Mouse (Mus musculus) CH12F3 (cell line): ENCODE data around the gene Mecr.

Experiments used
- in situ Hi-C: fragments of 300-500 bp; cut with MboI; formaldehyde crosslinking; loops from 2 replicates; pipeline ENCODE4 v1.14.3; 2020; ENCODE audit warnings: low sequenced_read_pairs

Mecr gene

DNA sequence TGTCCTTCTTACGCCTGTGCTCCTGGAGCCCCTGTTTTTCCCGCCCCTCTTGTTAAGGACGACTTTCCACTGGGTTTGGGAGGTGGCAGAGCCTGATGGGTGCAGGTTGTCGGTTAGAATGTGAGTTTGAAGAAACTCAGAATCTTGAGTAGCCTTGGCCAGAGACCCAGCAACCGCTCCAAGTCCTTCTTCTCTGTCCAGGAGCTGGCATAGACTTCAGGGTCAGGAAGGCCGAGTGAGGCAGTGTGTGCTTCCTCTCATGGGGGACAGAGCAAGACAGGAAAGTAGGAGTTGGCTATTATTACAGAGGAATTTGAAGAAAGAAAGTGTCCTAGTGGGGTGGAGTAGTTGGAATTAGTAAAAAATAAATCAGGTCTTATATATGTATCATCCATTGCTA is 40.3 kb downstream of the Mecr start:
- in situ Hi-C loops, result no loop called here

DNA sequence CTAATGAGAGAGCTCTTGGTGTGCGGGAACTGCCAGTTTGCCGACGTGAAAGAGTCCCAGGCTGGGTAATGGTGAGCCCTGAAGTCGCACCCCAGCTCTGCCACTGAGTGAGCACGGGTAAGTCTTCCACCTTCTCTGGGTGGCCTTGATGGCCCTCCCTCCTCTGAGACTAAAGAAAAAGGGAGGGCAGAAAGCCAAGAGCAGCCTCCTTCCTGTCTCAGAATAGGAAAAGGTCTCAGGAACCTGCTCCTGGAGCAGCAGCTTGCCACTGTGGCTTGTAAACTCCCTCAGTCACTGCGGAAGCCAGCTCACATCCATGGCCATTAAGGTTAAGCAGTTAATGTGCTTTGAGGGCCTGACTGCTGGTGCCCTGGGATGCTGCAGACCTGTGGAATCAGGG is 42.1 kb downstream of the Mecr start:
- in situ Hi-C loops, result no loop called here

DNA sequence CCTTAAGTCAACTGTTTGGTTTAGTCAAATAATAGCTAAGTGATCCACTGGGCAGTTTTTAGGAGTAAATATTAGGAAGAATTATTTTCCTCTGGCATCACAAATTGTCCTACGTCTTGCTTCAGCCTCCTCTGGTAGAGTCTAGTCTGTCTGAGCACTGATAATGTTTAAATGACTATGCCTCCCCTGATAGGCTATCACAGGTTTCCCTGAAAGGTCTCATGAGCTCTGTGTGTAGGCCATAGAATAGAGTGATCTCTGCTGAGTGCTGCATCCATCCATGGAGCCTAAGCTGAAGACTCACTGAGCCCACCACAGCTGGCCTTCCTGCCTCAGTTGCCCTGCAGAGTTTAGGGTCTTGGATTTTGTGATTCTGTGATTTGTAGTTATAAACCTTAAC is 45.3 kb downstream of the Mecr start:
- in situ Hi-C loops, result no loop called here

DNA sequence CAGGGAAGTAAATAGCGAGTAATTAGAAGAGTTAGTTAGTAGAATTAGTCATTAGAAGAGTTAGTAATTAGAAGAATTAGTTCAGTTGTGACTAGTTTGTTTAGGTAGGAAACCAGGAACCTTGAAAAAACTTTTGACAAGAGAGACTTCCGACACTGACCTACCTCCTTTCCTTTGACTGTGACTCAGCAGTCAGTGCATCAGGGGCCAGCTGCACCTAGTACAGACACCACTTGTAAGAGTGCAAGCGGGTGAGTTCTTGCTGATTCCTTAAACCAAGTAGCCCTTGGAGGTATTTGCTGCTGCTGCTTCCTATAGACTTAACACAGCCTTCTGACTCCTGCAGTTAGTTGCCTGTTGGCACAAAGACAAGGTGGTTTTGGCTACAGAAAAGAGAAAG is 47.4 kb downstream of the Mecr start:
- in situ Hi-C loops, result no loop called here

DNA sequence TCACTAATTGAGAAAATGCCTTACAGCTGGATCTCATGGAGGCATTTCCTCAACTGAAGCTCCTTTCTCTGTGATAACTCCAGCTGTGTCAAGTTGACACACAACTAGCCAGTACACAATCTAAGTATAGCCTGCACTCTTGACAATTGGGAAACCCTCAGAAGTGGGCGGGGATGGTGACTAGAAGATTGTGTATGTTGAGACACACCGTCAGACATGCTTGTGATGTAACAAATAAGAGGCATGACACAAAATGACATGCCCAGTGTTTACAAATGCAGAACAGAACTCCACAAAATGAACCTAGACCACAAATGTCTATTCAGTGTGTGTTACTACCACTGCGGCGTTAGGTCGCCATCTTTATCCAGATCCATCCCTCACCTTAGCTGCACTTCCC is 53.8 kb downstream of the Mecr start:
- in situ Hi-C loops, result no loop called here

DNA sequence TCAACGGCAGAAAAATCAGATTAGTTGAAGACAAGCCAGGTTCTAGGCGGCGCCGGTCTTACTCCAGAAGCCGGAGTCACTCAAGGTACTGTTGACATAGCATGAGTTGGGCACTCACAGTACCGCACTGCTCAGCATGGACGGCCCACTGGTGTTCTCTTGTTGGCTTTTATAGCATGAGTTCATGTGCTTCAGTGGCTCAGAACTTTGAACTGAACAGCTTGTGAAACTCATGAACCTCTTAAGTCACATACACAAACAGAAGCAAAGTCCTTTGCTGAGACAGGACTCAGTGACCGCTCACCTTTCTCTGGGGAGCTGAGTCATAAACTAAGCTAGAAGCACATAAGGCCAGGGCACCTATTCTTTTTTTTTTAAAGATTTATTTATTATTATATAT is 54.5 kb downstream of the Mecr start:
- in situ Hi-C loops, result no loop called here

DNA sequence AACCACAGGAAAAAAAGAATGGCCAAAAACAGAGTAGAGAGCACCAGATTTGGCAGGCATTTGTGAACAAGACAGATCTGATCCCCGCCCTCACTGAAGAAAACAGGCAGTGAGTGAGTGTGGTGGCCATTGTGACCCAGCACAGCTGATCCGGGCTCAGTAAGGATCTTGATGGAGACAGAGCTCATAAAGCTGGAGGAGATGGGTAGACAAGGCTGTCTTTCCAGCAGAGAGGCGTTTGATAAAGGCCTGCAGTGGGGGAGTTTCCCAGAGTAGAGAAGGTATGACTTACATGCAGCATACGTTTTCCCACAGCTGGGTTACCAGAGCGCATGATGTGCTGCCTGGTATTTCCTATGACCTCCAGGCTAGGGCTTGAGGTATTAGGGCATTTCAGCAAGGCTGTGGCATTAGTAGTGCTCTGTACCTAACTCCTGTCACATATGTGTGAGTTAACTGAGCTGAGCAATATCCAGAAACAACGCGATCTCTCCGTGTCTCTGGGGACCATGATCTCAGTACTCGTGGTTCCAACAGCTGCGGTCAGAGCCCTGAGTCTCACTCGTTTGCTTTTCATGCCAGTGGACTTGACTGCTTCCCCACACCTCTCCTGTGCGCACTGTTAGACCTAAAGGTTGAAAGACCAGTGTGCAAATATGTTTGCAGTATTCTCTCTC is 55.4 kb downstream of the Mecr start:
- in situ Hi-C loops, result no loop called here

DNA sequence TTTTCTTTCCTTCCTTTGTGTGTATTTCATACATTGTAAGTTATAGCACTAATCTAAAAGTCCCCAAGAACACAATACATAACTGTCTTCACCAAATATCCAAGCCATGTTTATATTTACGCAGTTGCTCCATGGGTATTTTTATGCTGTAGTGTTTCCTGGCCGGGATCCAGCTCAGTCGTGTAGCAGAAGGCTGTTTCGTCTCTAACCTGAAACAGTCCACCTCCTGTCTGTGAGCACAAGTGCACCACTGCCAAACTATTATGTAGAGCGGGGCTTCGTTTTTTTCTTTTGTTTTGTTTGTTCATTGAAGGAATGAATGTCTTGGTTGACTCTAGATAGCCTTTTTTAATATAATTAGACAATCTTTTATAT is 55.9 kb downstream of the Mecr start:
- in situ Hi-C loops, result no loop called here

DNA sequence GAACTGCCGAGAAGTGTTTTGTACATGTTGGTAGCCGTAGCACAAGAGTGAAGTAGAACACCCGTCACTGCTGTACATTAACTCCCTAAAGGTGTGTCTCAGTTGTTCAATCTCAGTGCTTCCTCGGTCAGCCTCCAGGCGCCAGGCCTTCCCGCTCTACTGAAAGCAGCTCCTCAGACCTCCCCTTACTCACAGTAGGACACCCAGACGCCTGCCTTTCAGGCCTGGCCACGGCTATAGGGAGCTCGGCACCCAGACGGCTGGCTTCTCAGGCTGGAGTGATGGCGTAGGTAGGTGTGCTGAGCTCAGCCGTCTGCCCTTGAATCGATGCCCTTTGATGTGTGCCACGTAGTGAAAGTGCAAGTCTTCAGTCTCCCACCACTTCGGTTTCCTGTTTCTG is 57.8 kb downstream of the Mecr start:
- in situ Hi-C loops, result no loop called here

DNA sequence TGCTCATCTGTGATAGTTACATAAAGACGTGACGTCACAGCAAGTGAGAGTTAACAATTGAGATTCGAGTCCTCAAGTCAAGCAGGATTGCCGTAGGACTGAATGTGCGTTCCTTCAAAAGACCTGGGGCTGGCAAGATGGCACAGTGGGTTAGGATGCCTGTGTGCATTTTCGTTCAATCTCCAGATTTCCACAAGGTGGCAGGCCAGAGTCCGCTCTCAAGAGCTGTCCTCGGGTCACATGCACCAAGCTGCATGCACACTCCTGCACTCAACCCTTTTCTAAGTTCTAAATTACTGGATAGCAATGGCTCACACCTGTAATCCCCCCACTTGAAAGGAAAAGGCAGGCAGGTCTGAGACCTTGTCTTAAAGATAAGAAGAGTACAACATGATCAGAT is 61.2 kb downstream of the Mecr start:
- in situ Hi-C loops, result no loop called here

DNA sequence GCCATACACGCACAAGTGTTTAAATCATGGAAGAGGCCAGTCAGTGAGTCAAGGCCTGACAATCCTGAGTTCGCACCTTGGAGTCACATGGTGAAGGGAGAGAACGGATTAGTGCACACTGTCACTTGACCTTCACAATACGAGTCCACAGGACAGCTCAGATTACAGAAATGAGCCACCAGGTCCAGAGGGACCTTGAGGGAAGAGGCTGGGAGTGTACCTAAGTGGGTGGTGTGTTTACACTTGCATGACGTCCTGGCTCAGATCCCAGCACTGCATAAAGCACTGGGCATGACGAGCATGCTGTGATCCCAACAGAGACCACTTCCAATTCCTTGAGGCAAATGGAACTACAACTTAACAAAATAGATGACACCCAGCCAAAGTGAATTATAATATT is 63.2 kb downstream of the Mecr start:
- in situ Hi-C loops, result no loop called here

DNA sequence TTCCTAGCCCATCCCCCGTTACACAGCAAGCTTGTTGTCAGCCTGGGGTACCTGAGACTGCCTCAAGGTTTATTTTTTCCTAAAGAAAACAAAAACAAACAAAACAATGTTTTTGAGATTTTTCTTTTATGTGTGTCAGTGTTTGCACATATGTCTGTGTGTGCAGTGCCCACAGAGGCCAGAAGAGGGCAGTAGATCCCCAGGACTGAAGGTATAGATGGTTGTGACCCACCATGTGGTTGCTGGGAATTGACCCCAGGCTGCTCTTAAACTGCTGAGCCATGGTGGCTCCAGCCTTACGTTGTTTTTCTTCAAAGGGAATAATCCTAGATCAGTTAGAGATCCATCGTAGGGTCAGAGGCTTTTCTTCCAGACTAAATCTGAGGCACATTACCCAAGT is 64.6 kb downstream of the Mecr start:
- in situ Hi-C loops, result no loop called here

DNA sequence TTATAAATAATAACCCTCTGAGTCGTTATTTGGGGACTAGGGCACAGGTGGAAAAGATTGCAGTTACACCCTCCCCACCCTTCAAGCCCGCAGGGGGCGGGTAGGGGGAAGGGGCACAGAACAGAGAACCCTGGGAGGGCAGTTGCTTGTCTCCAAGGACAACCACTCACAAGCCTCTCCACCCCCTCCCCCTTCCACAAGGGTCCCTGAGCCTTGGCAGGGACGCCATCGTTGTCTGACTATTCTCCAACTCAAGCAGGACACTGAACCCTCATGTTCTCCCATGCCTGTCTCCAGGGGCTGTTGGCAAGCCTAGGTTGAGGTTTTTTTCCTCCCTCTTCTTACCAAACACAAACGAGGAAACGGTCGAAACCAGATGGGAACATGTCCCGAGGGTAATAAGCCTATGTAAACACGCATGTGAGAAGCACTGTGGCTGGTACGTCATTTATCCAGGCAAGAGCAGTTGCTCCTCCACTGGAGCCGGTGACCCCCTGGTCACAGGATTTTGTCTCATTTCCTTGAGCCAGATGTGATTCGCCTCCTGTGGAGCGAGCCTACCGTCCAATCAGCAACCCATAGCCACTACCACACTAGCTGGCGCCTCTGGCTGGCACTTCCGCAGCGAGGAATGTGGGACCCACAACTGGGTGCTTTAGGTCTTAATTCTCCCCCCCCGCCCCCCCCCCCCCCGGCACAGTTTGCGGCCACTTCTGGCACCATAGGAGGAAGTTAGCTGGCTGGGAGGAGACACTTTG is 67.1 kb downstream of the Mecr start:
- in situ Hi-C loops, result no loop called here

DNA sequence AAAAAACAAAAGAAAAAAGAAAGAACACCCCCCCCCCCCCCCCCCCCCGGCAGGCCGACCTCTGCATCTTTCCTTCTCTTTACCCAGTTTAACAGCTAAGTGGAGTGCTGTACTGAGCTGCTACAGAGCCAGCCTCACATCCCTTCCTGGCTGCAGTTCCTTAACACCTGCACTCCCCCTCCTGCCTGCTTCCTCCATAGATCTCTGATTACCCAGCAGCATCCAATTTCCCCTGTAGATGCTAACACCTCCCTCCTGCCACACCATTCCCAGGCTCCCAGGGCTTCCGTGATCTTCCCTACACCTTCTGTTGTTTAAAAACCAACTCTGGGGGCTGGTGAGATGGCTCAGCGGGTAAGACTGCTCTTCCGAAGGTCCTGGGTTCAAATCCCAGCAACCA is 68.3 kb downstream of the Mecr start:
- in situ Hi-C loops, result no loop called here

DNA sequence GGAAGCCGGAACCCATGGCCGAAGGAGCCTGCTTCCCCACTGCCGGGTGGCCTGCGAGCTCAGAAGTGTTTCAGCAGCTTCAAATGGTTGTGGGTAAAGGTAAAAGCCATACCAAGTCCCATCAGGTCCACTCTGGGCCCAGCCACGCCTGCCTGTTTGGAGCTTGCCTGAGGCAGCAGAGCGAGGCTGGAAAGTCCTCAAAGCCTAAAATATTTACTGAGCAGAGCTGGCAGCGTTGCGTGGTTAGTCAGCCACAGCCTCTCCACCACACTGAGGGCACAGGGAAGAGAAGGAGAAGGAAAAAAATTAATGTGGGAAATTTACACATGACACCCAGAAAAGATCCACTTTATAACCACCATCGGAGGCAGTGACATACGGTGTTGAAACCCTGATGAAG is 70.3 kb downstream of the Mecr start:
- in situ Hi-C loops, result no loop called here

DNA sequence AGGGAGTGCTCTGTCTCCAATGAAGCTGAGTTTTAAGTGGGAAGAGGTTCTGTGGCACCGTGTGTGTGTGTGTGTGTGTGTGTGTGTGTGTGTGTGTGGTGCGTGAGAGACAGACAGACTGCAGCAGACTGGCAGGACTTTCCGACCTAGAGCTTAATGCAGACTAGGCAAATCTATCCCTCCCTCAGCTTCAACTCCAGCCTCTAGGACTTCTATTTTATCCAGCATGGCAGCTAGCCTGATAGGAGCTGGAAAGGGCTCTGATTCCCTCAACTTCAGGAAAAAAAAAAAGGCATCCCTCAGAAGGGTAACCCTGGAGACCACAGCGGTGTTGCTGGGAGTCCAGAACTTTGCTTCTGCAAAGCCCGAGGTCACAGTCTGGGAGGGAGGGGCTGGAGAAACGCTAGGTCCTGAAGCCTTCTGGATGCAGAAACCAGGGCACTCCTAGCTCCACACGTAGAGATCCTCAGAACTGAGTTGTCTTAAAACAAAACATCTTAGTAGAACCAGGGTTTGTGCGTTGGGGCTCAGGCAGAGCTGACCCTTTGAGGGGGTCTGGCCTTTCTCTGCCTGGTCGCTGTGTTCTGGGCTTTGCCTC is 70.9 kb downstream of the Mecr start:
- in situ Hi-C loops, result no loop called here

DNA sequence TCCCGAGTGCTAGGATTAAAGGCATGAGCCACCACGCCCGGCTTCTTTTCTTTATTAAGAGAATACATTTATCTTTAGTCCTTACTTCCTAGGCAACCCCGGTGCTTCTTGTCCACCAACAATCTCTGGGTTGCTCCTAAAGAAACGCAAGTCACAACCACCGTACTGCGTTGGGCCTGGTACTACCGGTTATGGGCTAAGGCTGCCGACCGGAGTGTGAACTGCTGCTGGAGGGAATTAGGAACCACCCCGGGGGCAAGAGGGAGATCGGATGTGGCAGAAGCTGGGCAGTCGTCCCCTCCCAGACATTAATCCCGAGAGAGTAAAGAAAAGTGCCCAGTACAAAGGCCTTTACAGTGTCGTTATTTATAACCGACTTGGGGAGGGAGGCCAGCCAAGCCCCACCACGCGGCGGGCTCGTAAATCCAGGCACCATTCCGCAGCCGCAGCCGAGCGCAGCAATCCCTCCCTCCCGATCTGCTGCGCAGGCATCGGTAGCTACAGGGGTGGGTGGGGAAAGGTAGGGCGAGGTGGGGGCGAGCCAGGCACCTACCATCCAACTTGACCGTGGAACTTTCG is 71.7 kb downstream of the Mecr start:
- in situ Hi-C loops, result no loop called here

DNA sequence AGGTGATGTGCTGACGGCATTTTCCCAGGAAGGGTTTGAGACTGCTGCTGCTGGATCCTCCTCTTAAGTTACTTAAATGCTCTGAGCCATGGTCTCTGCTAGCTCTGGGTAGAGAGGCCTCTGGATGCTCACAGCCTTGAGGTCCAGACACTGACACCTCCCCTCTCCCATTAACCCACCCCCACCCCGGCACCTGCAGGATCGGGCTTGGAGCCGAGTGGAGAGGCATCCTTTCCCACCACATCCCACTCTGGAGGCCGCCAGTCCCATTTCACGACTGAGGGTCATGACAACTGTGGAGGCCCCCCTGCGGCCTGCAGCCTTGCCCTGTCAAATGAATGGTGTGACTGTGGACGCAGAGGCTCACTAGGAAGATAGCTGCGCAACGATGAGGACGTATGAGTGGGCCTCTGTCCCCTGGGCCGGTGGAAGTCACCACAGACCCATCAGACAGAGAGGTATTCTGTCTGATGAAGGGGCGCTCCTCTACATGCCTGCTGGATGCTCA is 72.6 kb downstream of the Mecr start:
- in situ Hi-C loops, result no loop called here

DNA sequence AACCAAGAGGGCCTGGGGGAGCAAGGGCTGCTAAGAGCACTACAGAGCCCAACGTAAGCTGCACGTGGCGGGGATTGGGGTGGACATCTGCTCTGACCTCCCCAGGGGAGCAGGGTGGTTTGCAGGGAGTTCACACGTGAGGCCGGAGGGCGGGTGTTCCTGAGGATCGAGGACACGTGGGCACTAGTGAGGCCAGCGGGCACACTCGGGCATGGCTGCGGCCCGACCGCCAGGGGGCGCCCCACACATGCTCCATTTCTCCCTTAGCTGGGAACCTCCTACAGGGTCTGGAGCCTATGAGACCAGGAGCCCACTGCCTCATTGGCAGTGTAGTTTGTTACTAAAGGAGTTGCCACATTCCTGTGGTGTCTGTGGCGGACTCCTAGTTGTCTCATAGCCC is 73.2 kb downstream of the Mecr start:
- in situ Hi-C loops, result no loop called here

DNA sequence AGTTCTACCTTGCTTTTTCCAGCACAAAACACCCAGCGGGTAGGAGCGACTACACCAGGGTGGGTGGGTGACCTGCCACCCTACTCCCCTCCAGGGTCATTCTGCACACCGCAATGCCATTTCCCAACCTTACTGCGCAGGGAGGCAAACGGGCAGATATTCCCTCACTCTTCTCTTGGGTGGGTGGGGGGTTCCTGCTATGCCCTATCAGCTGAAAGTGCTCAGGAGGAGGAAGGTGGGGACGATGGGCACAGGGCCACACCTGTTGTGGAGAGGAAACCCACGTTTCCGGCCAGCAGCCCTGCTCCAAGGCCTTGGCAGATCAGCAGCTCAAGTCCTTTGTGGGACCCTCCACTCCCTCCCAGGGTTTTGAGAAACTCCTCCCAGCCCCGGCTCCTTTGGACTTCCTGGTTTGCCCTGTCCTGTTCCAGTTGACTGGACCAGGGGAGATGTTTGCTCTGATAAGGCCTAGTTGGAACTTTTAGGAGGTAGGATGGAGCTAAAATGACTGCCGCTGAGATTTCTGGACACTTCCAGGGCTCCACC is 73.8 kb downstream of the Mecr start:
- in situ Hi-C loops, result no loop called here
